Mouse (Mus musculus): ENCODE measurements around the gene Pik3ca. TPM values are rescaled to one million over a fixed set of nuclear protein-coding genes. Genes with fewer than 3 reads are reported as not detected.

Pik3ca gene
- polyA plus RNA-seq, 1 experiment: 8.6 TPM

- TF ChIP-seq FOSL1 (IDR thresholded peaks at IDR 0.05; ENCODE audit: insufficient read depth, low read length, poor library complexity, severe bottlenecking): no peak
- peak; percentile 21 for TF ChIP-seq MYOD1 (IDR thresholded peaks at IDR 0.05; ENCODE audit: control insufficient read depth, insufficient read length, low read depth)
- peaks cover 14% of the 10 kb centered on the region for H3K36me3 ChIP-seq (ENCODE audit: control insufficient read depth, insufficient read depth)
- H3K4me3 ChIP-seq (ENCODE audit: insufficient read depth, poor library complexity, severe bottlenecking): peak within 1 kb of the TSS; percentile 58
- H3K27me3 ChIP-seq (ENCODE audit: control insufficient read depth, insufficient read depth, insufficient read length): no peaks in the 10 kb centered on the region
- H3ac ChIP-seq (ENCODE audit: control insufficient read depth, insufficient read length, low read depth): peak within 1 kb of the TSS; percentile 97
- H3K79me2 ChIP-seq (ENCODE audit: control insufficient read depth, insufficient read depth): peaks cover 47% of the 10 kb centered on the region
- H3K79me3 ChIP-seq (ENCODE audit: low read depth): peaks cover 41% of the 10 kb centered on the region
Observed at GRCm38 (mm10) chr3:32365546-32366245, 31.8 kb upstream of the Pik3ca start, which contains the start of gene Zmat3. Gene Zmat3 (minus strand): TSS chr3:32366014.

- no peak for TF ChIP-seq CTCF (IDR thresholded peaks at IDR 0.05; ENCODE audit: control insufficient read depth, insufficient read depth, insufficient read length)
- no peak for TF ChIP-seq USF1 (IDR thresholded peaks at IDR 0.05; ENCODE audit: low read depth)
- no peak for TF ChIP-seq MYOG (IDR thresholded peaks at IDR 0.05; ENCODE audit: control insufficient read depth, extremely low read depth, insufficient read length)
- no peak for TF ChIP-seq FOSL1 (IDR thresholded peaks at IDR 0.05; ENCODE audit: insufficient read depth, low read length, poor library complexity, severe bottlenecking)
- H3K4me3 ChIP-seq (ENCODE audit: insufficient read depth, poor library complexity, severe bottlenecking): peak overlapping the region; percentile 58
Observed at GRCm38 (mm10) chr3:32366246-32366734, 31.2 kb upstream of the Pik3ca start.

GRCm38 (mm10) chr3:32367516-32367915 is 30.0 kb upstream of the Pik3ca start:
- no peaks in the 10 kb centered on the region for H3K27me3 ChIP-seq (ENCODE audit: control insufficient read depth, insufficient read depth, insufficient read length)
- peaks cover 29% of the 10 kb centered on the region for H3K79me2 ChIP-seq (ENCODE audit: control insufficient read depth, insufficient read depth)
- TF ChIP-seq MYOD1 (IDR thresholded peaks at IDR 0.05; ENCODE audit: control insufficient read depth, insufficient read length, low read depth) (no peak), FOSL1 (IDR thresholded peaks at IDR 0.05; ENCODE audit: insufficient read depth, low read length, poor library complexity, severe bottlenecking) (no peak), MYOG (IDR thresholded peaks at IDR 0.05; ENCODE audit: control insufficient read depth, extremely low read depth, insufficient read length) (no peak), USF1 (IDR thresholded peaks at IDR 0.05; ENCODE audit: low read depth) (no peak), MAX (IDR thresholded peaks at IDR 0.05) (no peak), CEBPB (IDR thresholded peaks at IDR 0.05; ENCODE audit: low read depth) (no peak), CTCF (IDR thresholded peaks at IDR 0.05; ENCODE audit: control insufficient read depth, insufficient read depth, insufficient read length) (no peak)
- H3K79me3 ChIP-seq (ENCODE audit: low read depth): peaks cover 23% of the 10 kb centered on the region
- H3K36me3 ChIP-seq (ENCODE audit: control insufficient read depth, insufficient read depth): no peaks in the 10 kb centered on the region
- H3K4me3 ChIP-seq (ENCODE audit: insufficient read depth, poor library complexity, severe bottlenecking): no peak overlapping the region
- no peak overlapping the region for H3ac ChIP-seq (ENCODE audit: control insufficient read depth, insufficient read length, low read depth)

More at GRCm38 (mm10) chr3:32366246-32366734, 31.2 kb upstream of the Pik3ca start:
- H3K79me2 ChIP-seq (ENCODE audit: control insufficient read depth, insufficient read depth): peaks cover 41% of the 10 kb centered on the region
- H3ac ChIP-seq (ENCODE audit: control insufficient read depth, insufficient read length, low read depth): no peak overlapping the region
- H3K27me3 ChIP-seq (ENCODE audit: control insufficient read depth, insufficient read depth, insufficient read length): no peaks in the 10 kb centered on the region
- peaks cover 35% of the 10 kb centered on the region for H3K79me3 ChIP-seq (ENCODE audit: low read depth)
- H3K36me3 ChIP-seq (ENCODE audit: control insufficient read depth, insufficient read depth): peaks cover 9% of the 10 kb centered on the region

GRCm38 (mm10) chr3:32371957-32372356 is 25.5 kb upstream of the Pik3ca start:
- Histone ChIP-seq H3K4me3 (ENCODE audit: insufficient read depth, poor library complexity, severe bottlenecking) (no peak overlapping the region), H3K79me3 (ENCODE audit: low read depth) (no peaks in the 10 kb centered on the region), H3ac (ENCODE audit: control insufficient read depth, insufficient read length, low read depth) (no peak overlapping the region), H3K79me2 (ENCODE audit: control insufficient read depth, insufficient read depth) (no peaks in the 10 kb centered on the region), H3K27me3 (ENCODE audit: control insufficient read depth, insufficient read depth, insufficient read length) (no peaks in the 10 kb centered on the region), H3K36me3 (ENCODE audit: control insufficient read depth, insufficient read depth) (no peaks in the 10 kb centered on the region)
- no peak for TF ChIP-seq FOSL1 (IDR thresholded peaks at IDR 0.05; ENCODE audit: insufficient read depth, low read length, poor library complexity, severe bottlenecking)
- TF ChIP-seq MYOG (IDR thresholded peaks at IDR 0.05; ENCODE audit: control insufficient read depth, extremely low read depth, insufficient read length): no peak
- no peak for TF ChIP-seq CTCF (IDR thresholded peaks at IDR 0.05; ENCODE audit: control insufficient read depth, insufficient read depth, insufficient read length)
- TF ChIP-seq CEBPB (IDR thresholded peaks at IDR 0.05; ENCODE audit: low read depth): no peak
- TF ChIP-seq MYOD1 (IDR thresholded peaks at IDR 0.05; ENCODE audit: control insufficient read depth, insufficient read length, low read depth): no peak
- TF ChIP-seq MAX (IDR thresholded peaks at IDR 0.05): no peak
- no peak for TF ChIP-seq USF1 (IDR thresholded peaks at IDR 0.05; ENCODE audit: low read depth)

- TF ChIP-seq MYOG (IDR thresholded peaks at IDR 0.05; ENCODE audit: control insufficient read depth, extremely low read depth, insufficient read length) (no peak), USF1 (IDR thresholded peaks at IDR 0.05; ENCODE audit: low read depth) (no peak), CEBPB (IDR thresholded peaks at IDR 0.05; ENCODE audit: low read depth) (no peak), FOSL1 (IDR thresholded peaks at IDR 0.05; ENCODE audit: insufficient read depth, low read length, poor library complexity, severe bottlenecking) (no peak)
- Histone ChIP-seq H3K27me3 (ENCODE audit: control insufficient read depth, insufficient read depth, insufficient read length) (no peaks in the 10 kb centered on the region), H3K4me3 (ENCODE audit: insufficient read depth, poor library complexity, severe bottlenecking) (no peak overlapping the region), H3ac (ENCODE audit: control insufficient read depth, insufficient read length, low read depth) (no peak overlapping the region), H3K79me3 (ENCODE audit: low read depth) (no peaks in the 10 kb centered on the region), H3K79me2 (ENCODE audit: control insufficient read depth, insufficient read depth) (no peaks in the 10 kb centered on the region), H3K36me3 (ENCODE audit: control insufficient read depth, insufficient read depth) (no peaks in the 10 kb centered on the region)
Observed at GRCm38 (mm10) chr3:32372470-32372869, 25.0 kb upstream of the Pik3ca start.

- Histone ChIP-seq H3K4me3 (ENCODE audit: insufficient read depth, poor library complexity, severe bottlenecking) (no peak overlapping the region), H3K36me3 (ENCODE audit: control insufficient read depth, insufficient read depth) (no peaks in the 10 kb centered on the region)
- TF ChIP-seq FOSL1 (IDR thresholded peaks at IDR 0.05; ENCODE audit: insufficient read depth, low read length, poor library complexity, severe bottlenecking) (no peak), MYOG (IDR thresholded peaks at IDR 0.05; ENCODE audit: control insufficient read depth, extremely low read depth, insufficient read length) (no peak), CEBPB (IDR thresholded peaks at IDR 0.05; ENCODE audit: low read depth) (no peak), MAX (IDR thresholded peaks at IDR 0.05) (no peak), USF1 (IDR thresholded peaks at IDR 0.05; ENCODE audit: low read depth) (no peak), CTCF (IDR thresholded peaks at IDR 0.05; ENCODE audit: control insufficient read depth, insufficient read depth, insufficient read length) (no peak)
Observed at GRCm38 (mm10) chr3:32373236-32373635, 24.2 kb upstream of the Pik3ca start.

More at GRCm38 (mm10) chr3:32373236-32373635, 24.2 kb upstream of the Pik3ca start:
- no peaks in the 10 kb centered on the region for H3K27me3 ChIP-seq (ENCODE audit: control insufficient read depth, insufficient read depth, insufficient read length)
- H3ac ChIP-seq (ENCODE audit: control insufficient read depth, insufficient read length, low read depth): no peak overlapping the region
- no peaks in the 10 kb centered on the region for H3K79me2 ChIP-seq (ENCODE audit: control insufficient read depth, insufficient read depth)
- H3K79me3 ChIP-seq (ENCODE audit: low read depth): no peaks in the 10 kb centered on the region
